Mouse (Mus musculus) testis, adult 2 months (tissue): Measurements from ENCODE around the gene Atp1a3. TPM values are rescaled to one million over a fixed set of nuclear protein-coding genes. Genes with fewer than 3 reads are reported as not detected.

Source experiments
- H3K27ac ChIP-seq: fragments of 200-500 bp; 2 replicates; pipeline ENCODE4 v1.5.1; 2012; ENCODE audit warnings: low read depth, low read length; ENCODE audit not compliant: control insufficient read depth, insufficient read depth
- H3K27me3 ChIP-seq: fragments of 200-500 bp; 2 replicates; pipeline ENCODE4 v1.6.1; 2012; ENCODE audit warnings: mild to moderate bottlenecking, low read length, moderate library complexity; ENCODE audit not compliant: control insufficient read depth, insufficient read depth
- H3K36me3 ChIP-seq: fragments of 200-500 bp; 2 replicates; pipeline ENCODE4 v1.6.1; 2012; ENCODE audit warnings: mild to moderate bottlenecking, low read length; ENCODE audit not compliant: control insufficient read depth, insufficient read depth
- H3K4me1 ChIP-seq: fragments of 200-500 bp; 2 replicates; pipeline ENCODE4 v1.6.1; 2012; ENCODE audit warnings: low read length; ENCODE audit not compliant: control insufficient read depth, insufficient read depth
- H3K4me3 ChIP-seq: fragments of 200-500 bp; 2 replicates; pipeline ENCODE4 v1.5.1; 2012; ENCODE audit warnings: low read depth, mild to moderate bottlenecking, low read length, moderate library complexity, mixed read lengths; ENCODE audit not compliant: control insufficient read depth
- CTCF ChIP-seq: fragments of 200-500 bp; IDR thresholded peaks from 2 replicates; pipeline ENCODE4 v1.5.1; 2012; ENCODE audit warnings: low read depth, mild to moderate bottlenecking, inconsistent platforms, low read length, moderate library complexity; ENCODE audit not compliant: control insufficient read depth, insufficient read depth, insufficient replicate concordance
- POLR2A ChIP-seq: fragments of 200-500 bp; IDR thresholded peaks from 2 replicates; pipeline ENCODE4 v1.6.1; 2012; ENCODE audit warnings: low read depth, mild to moderate bottlenecking, inconsistent platforms, low read length, moderate library complexity; ENCODE audit not compliant: control insufficient read depth
- polyA plus RNA-seq: library from polyadenylated mRNA; depleted of rRNA; stranded (reverse); fragments of >200 nt; gene quantifications from 2 replicates; pipeline ENCODE4 v1.2.3, GENCODE M21; 2012; rRNA removed

The Atp1a3 gene
- polyA plus RNA-seq, 1 experiment, result 0.44 TPM

- H3K36me3 ChIP-seq, result no peaks in the 10 kb centered on the region
- no peak overlapping the region for H3K27ac ChIP-seq
- peaks cover 6% of the 10 kb centered on the region for H3K27me3 ChIP-seq
- H3K4me1 ChIP-seq, result peaks cover 9% of the 10 kb centered on the region
- TF ChIP-seq CTCF (no peak), POLR2A (no peak)
- H3K4me3 ChIP-seq, result no peak overlapping the region
Observed at GRCm38 (mm10) chr7:24943641-24944040, 62.1 kb downstream of the Atp1a3 start.

GRCm38 (mm10) chr7:24931651-24932050 lies 74.1 kb downstream of the Atp1a3 start:
- no peak overlapping the region for H3K4me3 ChIP-seq
- TF ChIP-seq CTCF (no peak), POLR2A (no peak)
- no peaks in the 10 kb centered on the region for H3K36me3 ChIP-seq
- peaks cover 14% of the 10 kb centered on the region for H3K4me1 ChIP-seq
- no peaks in the 10 kb centered on the region; the same call in 1 of the 2 replicates for H3K27me3 ChIP-seq
- no peak overlapping the region for H3K27ac ChIP-seq

GRCm38 (mm10) chr7:24930475-24930874 lies 75.3 kb downstream of the Atp1a3 start:
- Histone ChIP-seq H3K4me1 (peaks cover 14% of the 10 kb centered on the region), H3K36me3 (no peaks in the 10 kb centered on the region), H3K4me3 (no peak overlapping the region), H3K27ac (no peak overlapping the region), H3K27me3 (no peaks in the 10 kb centered on the region; the same call in 1 of the 2 replicates)
- TF ChIP-seq POLR2A (no peak), CTCF (no peak)

Other genes with a start within 250 kb of the Atp1a3 start
- 0.65 and 0.87 TPM in 2 replicates for gene Cd177, start 245.6 kb downstream of the Atp1a3 start, polyA plus RNA-seq
- 0.38 and 63.4 TPM in 2 replicates for gene Ceacam10, start 228.8 kb downstream of the Atp1a3 start, polyA plus RNA-seq
- 13.6 and 13.8 TPM in 2 replicates for gene Gm9844, start 143.7 kb downstream of the Atp1a3 start, polyA plus RNA-seq
- 909 and 952 TPM in 2 replicates for gene Lypd4, start 136.0 kb downstream of the Atp1a3 start, polyA plus RNA-seq
- gene Dmrtc2, start 135.9 kb downstream of the Atp1a3 start, polyA plus RNA-seq, result 129 and 134 TPM in 2 replicates
- 122 and 150 TPM in 2 replicates for gene Rps19, start 121.6 kb downstream of the Atp1a3 start, polyA plus RNA-seq
- gene Cd79a, start 108.6 kb downstream of the Atp1a3 start, polyA plus RNA-seq, result 0.15 and 0.16 TPM in 2 replicates
- 39.6 and 40.8 TPM in 2 replicates for gene Arhgef1, start 103.0 kb downstream of the Atp1a3 start, polyA plus RNA-seq
- 1.3 and 1.6 TPM in 2 replicates for gene Gm4881, start 61.5 kb downstream of the Atp1a3 start, polyA plus RNA-seq
- 377 and 423 TPM in 2 replicates for gene Rabac1, start 33.2 kb downstream of the Atp1a3 start, polyA plus RNA-seq
- 83.7 and 86.7 TPM in 2 replicates for gene Grik5, start 66.4 kb upstream of the Atp1a3 start, polyA plus RNA-seq
- 267 and 276 TPM in 2 replicates for gene Zfp574, start 66.6 kb upstream of the Atp1a3 start, polyA plus RNA-seq
- gene Pou2f2, start 173.8 kb upstream of the Atp1a3 start, polyA plus RNA-seq, result 8.3 TPM in 2 replicates
- 26.0 and 27.1 TPM in 2 replicates for gene Dedd2, start 214.7 kb upstream of the Atp1a3 start, polyA plus RNA-seq
- gene Zfp526, start 215.5 kb upstream of the Atp1a3 start, polyA plus RNA-seq, result 29.4 and 31.9 TPM in 2 replicates
- 91.9 and 94.8 TPM in 2 replicates for gene Gsk3a, start 231.9 kb upstream of the Atp1a3 start, polyA plus RNA-seq
- 40.4 and 44.1 TPM in 2 replicates for gene Erf, start 244.8 kb upstream of the Atp1a3 start, polyA plus RNA-seq